Mouse (Mus musculus) ES-E14 (cell line): ENCODE results near the gene Ranbp9.

ENCODE experiments used
- CHD2 ChIP-seq: IDR thresholded peaks from 2 replicates; pipeline ENCODE4 v1.6.1; 2014; ENCODE audit warnings: mild to moderate bottlenecking, low read depth, low read length, inconsistent platforms
- HCFC1 ChIP-seq: IDR thresholded peaks from 2 replicates; pipeline ENCODE4 v1.6.1; 2012; ENCODE audit warnings: low read length, inconsistent platforms, borderline replicate concordance; ENCODE audit not compliant: insufficient read depth
- ZC3H11A ChIP-seq: IDR thresholded peaks from 2 replicates; pipeline ENCODE4 v1.6.1; 2012; ENCODE audit warnings: low read depth, mild to moderate bottlenecking, inconsistent platforms, low read length, borderline replicate concordance
- ZNF384 ChIP-seq: IDR thresholded peaks from 2 replicates; pipeline ENCODE4 v1.6.1; 2012; ENCODE audit warnings: low read depth, low read length, inconsistent platforms

DNA sequence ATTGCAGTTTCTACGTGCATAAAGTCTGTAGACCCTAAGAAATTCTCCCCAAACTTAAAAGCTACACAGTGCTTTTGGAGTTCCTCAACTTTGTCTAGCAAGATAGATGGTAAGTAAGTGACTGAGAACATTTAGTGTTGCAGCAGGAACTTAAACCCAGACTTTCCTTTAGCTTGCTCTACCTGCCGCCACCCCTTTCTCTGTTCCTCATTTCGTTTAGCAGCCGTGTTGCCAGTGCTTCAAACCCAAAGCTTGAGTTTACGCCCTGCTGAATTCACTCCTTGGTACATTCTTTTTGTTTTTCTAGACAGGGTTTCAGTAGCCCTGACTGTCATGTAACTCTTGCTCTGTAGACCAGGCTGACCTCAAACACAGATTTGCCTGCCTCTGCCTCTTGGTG lies 81.5 kb downstream of the Ranbp9 start:
- no peak for TF ChIP-seq ZC3H11A
- TF ChIP-seq HCFC1 = no peak
- TF ChIP-seq ZNF384 = no peak
- TF ChIP-seq CHD2 = no peak
